Mouse (Mus musculus): ENCODE data around the gene Nkx2-5. TPM values are rescaled to one million over a fixed set of nuclear protein-coding genes. Genes with fewer than 3 reads are reported as not detected.

Gene Nkx2-5
- polyA plus RNA-seq, 1 experiment from 2014 or later = not detected

Other genes with a start within 250 kb of the Nkx2-5 start
- gene Atp6v0e, start 181.8 kb downstream of the Nkx2-5 start, polyA plus RNA-seq (2015; fragmentation: Nextera tagmentation; extraction: Ambion mirVana) = 129 and 146 TPM in 2 replicates
- gene Crebrf, start 129.4 kb downstream of the Nkx2-5 start, polyA plus RNA-seq (2015; fragmentation: Nextera tagmentation; extraction: Ambion mirVana) = 11.9 and 14.5 TPM in 2 replicates
- 46.8 and 53.7 TPM in 2 replicates for gene Bnip1, start 63.9 kb downstream of the Nkx2-5 start, polyA plus RNA-seq (2015; fragmentation: Nextera tagmentation; extraction: Ambion mirVana)
- gene Kifc5b, start 72.1 kb upstream of the Nkx2-5 start, polyA plus RNA-seq (2015; fragmentation: Nextera tagmentation; extraction: Ambion mirVana) = 3.1 and 6.8 TPM in 2 replicates
- gene Phf1, start 88.0 kb upstream of the Nkx2-5 start, polyA plus RNA-seq (2015; fragmentation: Nextera tagmentation; extraction: Ambion mirVana) = 16.2 and 19.7 TPM in 2 replicates
- gene Cuta, start 94.6 kb upstream of the Nkx2-5 start, polyA plus RNA-seq (2015; fragmentation: Nextera tagmentation; extraction: Ambion mirVana) = 137 and 138 TPM in 2 replicates
- 5.4 and 5.8 TPM in 2 replicates for gene Syngap1, start 96.2 kb upstream of the Nkx2-5 start, polyA plus RNA-seq (2015; fragmentation: Nextera tagmentation; extraction: Ambion mirVana)
- gene Zbtb9, start 128.2 kb upstream of the Nkx2-5 start, polyA plus RNA-seq (2015; fragmentation: Nextera tagmentation; extraction: Ambion mirVana) = 17.5 and 19.1 TPM in 2 replicates
- gene Bak1, start 184.0 kb upstream of the Nkx2-5 start, polyA plus RNA-seq (2015; fragmentation: Nextera tagmentation; extraction: Ambion mirVana) = 2.2 and 2.7 TPM in 2 replicates
- gene Itpr3, start 212.3 kb upstream of the Nkx2-5 start, polyA plus RNA-seq (2015; fragmentation: Nextera tagmentation; extraction: Ambion mirVana) = 0.63 and 0.73 TPM in 2 replicates